Mouse (Mus musculus): Measurements from ENCODE around the gene Zfp652.
"Not testable (repeated sequence)": the region's sequence is repeated elsewhere in the genome, so short reads cannot be mapped to it uniquely, and the experiment has no call there.

Gene Zfp652

GRCm38 (mm10) chr11:95712085-95712562 lies 349 bp upstream of the Zfp652 start:
- peak; percentile 16 for DNase-seq (ENCODE audit: low read depth, low spot score)

- DNase-seq (ENCODE audit: low read depth, low spot score) = peak; percentile 16
These were observed 845 bp downstream of the Zfp652 start for GRCm38 (mm10) chr11:95713225-95713810.

GRCm38 (mm10) chr11:95713811-95714241 lies 1.4 kb downstream of the Zfp652 start:
- peak; percentile 12 for DNase-seq (ENCODE audit: low read depth, low spot score)

- no peak for DNase-seq (ENCODE audit: low read depth, low spot score)
These were observed 1.9 kb downstream of the Zfp652 start for GRCm38 (mm10) chr11:95714411-95714810.

GRCm38 (mm10) chr11:95716136-95716535 lies 3.7 kb downstream of the Zfp652 start:
- no peak for DNase-seq (ENCODE audit: low read depth, low spot score)

- no peak for DNase-seq (ENCODE audit: low read depth, low spot score)
These were observed 6.9 kb downstream of the Zfp652 start for GRCm38 (mm10) chr11:95719356-95719755.

- no peak for DNase-seq (ENCODE audit: low read depth, low spot score)
These were observed 10.8 kb downstream of the Zfp652 start, which contains the start of gene B130006D01Rik for GRCm38 (mm10) chr11:95723287-95723686. Gene B130006D01Rik, plus strand, starts transcription at chr11:95723587.

GRCm38 (mm10) chr11:95724466-95724865 lies 12.0 kb downstream of the Zfp652 start:
- DNase-seq (ENCODE audit: low read depth, low spot score) = no peak

- no peak for DNase-seq (ENCODE audit: low read depth, low spot score)
These were observed 13.7 kb downstream of the Zfp652 start for GRCm38 (mm10) chr11:95726156-95726555.

GRCm38 (mm10) chr11:95727947-95728346 lies 15.5 kb downstream of the Zfp652 start:
- no peak for DNase-seq (ENCODE audit: low read depth, low spot score)

- no peak for DNase-seq (ENCODE audit: low read depth, low spot score)
These were observed 16.7 kb downstream of the Zfp652 start for GRCm38 (mm10) chr11:95728916-95729907.

GRCm38 (mm10) chr11:95734485-95734884 lies 22.0 kb downstream of the Zfp652 start:
- no peak for DNase-seq (ENCODE audit: low read depth, low spot score)

- no peak for DNase-seq (ENCODE audit: low read depth, low spot score)
These were observed 25.3 kb downstream of the Zfp652 start for GRCm38 (mm10) chr11:95737811-95738210.

GRCm38 (mm10) chr11:95744521-95744920 lies 32.0 kb downstream of the Zfp652 start:
- DNase-seq (ENCODE audit: low read depth, low spot score) = no peak

GRCm38 (mm10) chr11:95746821-95747220 lies 34.3 kb downstream of the Zfp652 start:
- DNase-seq (ENCODE audit: low read depth, low spot score) = no peak

GRCm38 (mm10) chr11:95748331-95748730 lies 35.9 kb downstream of the Zfp652 start:
- no peak for DNase-seq (ENCODE audit: low read depth, low spot score)

GRCm38 (mm10) chr11:95749619-95750018 lies 37.1 kb downstream of the Zfp652 start:
- no peak for DNase-seq (ENCODE audit: low read depth, low spot score)

- DNase-seq (ENCODE audit: low read depth, low spot score) = peak; percentile 76
These were observed 38.5 kb downstream of the Zfp652 start for GRCm38 (mm10) chr11:95750995-95751394.

- DNase-seq (ENCODE audit: low read depth, low spot score) = not testable (repeated sequence)
These were observed 42.7 kb downstream of the Zfp652 start for GRCm38 (mm10) chr11:95755137-95755536.

- no peak for DNase-seq (ENCODE audit: low read depth, low spot score)
These were observed 48.0 kb downstream of the Zfp652 start for GRCm38 (mm10) chr11:95760521-95760920.

GRCm38 (mm10) chr11:95762996-95763395 lies 50.5 kb downstream of the Zfp652 start:
- no peak for DNase-seq (ENCODE audit: low read depth, low spot score)

- no peak for DNase-seq (ENCODE audit: low read depth, low spot score)
These were observed 52.3 kb downstream of the Zfp652 start for GRCm38 (mm10) chr11:95764806-95765205.
